Mouse (Mus musculus) A20 (cell line): ENCODE results near the gene Trpv6.

Experiments
- DNase-seq: peaks from one replicate; pipeline ENCODE4 v3.0.0-alpha.2; 2011; ENCODE audit warnings: low read depth, low spot score

Gene Trpv6

DNA sequence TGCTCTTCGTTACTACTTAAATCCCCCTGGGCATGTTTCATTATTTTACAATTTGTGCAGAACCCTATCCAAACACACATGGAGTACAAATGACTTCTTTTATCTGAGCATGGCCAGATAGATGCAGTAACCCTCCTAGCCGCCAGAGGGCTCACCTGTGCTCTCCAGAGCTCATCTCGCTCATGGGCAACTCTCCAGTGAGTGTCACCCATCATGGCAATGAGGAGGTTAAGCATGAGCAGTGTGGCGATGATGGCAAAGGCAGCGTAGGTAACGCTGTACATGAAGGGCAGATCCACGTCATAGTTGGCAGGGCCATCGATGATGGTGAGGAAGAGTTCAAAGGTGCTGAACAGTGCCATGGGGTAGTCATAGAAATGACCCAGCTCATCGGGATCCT is 13.5 kb downstream of the Trpv6 start:
- no peak for DNase-seq

DNA sequence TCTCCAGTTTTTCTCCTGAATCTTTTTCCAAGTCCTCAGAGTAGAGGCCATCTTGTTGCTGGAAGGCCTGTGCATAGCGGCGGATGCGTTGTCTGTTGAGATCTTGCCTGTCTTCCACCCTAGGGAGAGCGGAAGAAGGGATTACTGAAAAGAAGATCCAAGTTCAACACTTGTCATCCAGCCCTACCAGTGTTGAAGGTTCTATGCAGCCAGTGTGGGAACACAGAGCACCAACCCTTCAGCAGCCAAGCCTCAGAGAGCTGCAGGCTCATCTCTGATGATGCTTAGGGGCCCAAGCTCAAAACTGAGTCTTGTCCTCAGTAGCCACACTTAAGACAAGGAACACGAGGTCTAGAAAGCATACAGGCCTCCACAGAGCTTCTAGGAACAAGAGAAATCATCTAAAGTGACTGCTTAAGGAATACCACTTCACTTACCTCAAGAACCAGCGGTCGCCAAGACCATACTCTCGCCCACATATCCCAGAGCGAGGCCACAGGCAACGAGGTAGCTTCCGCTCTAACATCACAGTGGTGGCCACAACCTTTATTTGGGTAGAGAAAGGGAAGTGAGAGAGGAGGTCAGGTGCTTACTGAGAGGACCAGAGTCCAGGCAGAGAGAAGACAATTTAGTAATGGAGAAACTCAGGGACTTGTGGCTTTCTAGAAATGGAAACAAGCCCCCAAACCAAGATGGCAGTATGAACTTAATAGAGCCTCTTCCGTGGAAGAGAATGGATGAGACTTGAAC is 14.8 kb downstream of the Trpv6 start:
- no peak for DNase-seq

GRCm38 (mm10) chr6:41620173-41620798 is 15.9 kb downstream of the Trpv6 start:
- no peak for DNase-seq

- no peak for DNase-seq
These were observed 28.6 kb downstream of the Trpv6 start for GRCm38 (mm10) chr6:41607637-41608036.

- no peak for DNase-seq
These were observed 30.0 kb downstream of the Trpv6 start for GRCm38 (mm10) chr6:41606214-41606613.

DNA sequence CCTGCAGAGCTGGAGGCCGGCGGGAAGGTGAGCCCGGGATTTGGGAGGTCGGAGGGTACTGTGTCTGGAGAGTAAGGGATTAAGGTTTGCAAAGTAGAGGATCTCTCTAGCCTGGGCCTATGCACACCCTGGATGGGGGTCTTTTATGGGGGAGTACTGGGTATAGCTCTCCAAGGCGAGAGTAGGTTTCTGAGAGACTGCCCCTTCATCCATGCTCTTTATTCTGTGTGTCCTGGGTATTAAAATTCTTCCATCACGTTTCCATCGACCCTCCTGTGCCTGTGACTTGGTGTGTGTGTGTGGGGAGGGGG is 30.5 kb downstream of the Trpv6 start:
- no peak for DNase-seq

DNA sequence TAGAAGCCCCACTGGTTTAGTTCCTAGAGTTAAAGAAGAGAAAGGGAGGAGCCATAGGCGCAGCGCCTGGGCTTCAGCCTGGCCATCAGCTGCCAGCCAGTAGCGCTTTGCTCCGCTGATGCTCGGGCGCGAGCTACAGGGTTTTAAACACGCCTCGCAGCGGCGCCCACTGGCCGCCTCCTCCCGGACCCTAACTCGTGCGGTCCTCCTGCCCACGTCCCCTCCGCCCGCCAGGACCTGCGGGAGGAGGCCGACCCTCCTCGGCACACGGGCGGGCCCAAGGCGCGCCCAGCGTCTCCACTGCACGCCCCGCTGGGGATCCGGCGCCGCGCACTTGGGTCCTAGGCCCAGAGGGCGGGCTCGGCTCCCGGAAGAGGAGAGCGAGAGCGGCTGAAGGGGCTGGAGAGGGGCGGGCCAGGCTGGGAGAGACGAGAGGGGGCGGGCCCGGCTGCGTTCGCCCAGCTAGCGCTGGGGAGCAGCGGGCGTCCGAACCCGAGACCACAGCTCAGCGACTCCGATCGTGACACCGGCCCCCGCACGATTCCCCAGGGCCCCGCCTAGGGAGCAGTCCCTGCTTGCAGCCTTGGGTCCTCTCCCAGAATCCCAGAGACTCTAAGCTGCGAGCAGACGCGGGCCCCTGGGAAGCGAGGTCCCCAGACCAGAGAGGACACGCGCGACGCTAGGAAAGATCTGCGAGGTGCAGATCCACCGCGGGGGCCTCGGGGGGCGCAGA is 31.0 kb downstream of the Trpv6 start, which contains the start of gene Ephb6:
Gene Ephb6 (plus strand): TSS at position 422 of the 733 bp plus-strand sequence.
- no peak for DNase-seq

GRCm38 (mm10) chr6:41604401-41605050 is 31.7 kb downstream of the Trpv6 start:
- no peak for DNase-seq

DNA sequence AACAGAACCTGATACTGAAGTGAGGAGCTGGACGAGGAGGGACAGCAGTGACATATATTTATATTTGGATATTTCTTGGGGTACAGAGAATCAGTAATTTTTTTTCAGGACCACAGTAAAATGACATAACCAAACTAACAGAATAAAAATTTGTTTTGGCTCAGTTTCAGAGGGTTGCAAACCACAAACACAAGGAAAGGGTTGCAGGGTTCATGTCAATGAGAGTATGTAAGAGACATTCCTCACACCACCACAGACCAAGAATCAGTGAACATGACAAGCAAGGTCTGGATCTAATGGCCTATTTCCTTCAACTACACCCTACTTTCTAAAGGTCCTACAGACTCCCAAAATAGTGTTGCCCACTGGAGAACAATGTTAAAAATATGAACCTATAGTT is 54.0 kb downstream of the Trpv6 start:
- DNase-seq, result no peak

GRCm38 (mm10) chr6:41581295-41581694 is 54.9 kb downstream of the Trpv6 start:
- no peak for DNase-seq

DNA sequence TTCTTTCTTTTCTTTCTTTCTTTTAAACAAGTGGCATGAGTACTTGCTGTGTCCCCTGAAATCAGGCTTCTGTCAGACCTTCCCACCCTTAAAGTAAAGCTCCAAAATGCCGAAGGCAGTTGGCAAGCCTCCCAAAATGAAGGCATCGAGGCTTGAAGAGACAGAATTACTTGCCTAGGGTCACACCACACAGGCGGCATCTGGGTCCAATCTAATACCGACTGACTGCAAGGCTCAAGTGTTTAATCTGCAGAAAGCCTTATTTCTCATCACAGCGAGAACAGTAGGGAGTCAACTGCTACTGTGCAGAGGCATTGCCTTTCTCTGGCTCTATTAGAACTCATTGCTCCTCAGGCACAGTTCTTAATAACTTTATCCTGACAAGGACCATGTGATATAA is 58.9 kb downstream of the Trpv6 start:
- no peak for DNase-seq

DNA sequence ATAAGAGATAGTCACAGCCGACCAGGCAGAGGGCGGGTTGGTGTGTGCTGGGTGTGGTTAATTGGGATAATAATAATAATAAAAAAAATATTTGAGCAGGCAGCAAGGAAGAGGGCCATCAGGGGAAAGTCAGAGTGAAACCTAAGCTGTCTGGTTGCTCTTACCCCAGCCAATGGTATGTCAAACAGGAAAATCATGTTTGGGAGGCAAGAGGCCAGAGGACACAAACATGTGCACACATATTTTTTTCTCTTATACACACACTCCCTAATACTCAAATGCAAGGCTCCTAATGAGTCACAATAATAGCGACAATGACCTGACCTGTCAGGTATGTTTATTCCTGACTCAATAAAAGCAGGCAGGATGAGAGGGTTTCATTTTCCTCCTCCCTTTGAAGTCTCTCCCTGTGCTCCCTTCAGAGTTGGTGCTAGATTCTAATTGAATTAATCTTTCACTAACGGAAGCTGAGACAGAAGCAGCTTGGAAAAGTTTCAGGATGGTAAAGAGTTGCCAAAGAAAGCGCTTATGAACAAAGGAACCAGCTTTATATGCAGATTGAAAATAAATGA is 59.6 kb downstream of the Trpv6 start:
- DNase-seq, result no peak
